Mouse (Mus musculus): Measurements from ENCODE around the gene Speg. TPM values are rescaled to one million over a fixed set of nuclear protein-coding genes. Genes with fewer than 3 reads are reported as not detected.

Gene Speg
- total RNA-seq, 2 experiments from 2014 or later: not detected

GRCm38 (mm10) chr1:75361750-75362149 lies 13.3 kb upstream of the Speg start:
- ATAC-seq (replicated peaks; ENCODE audit: low FRiP score, poor library complexity, severe bottlenecking): no peak

GRCm38 (mm10) chr1:75363868-75364267 lies 11.2 kb upstream of the Speg start:
- no peak for ATAC-seq (replicated peaks; ENCODE audit: low FRiP score, poor library complexity, severe bottlenecking)

DNA sequence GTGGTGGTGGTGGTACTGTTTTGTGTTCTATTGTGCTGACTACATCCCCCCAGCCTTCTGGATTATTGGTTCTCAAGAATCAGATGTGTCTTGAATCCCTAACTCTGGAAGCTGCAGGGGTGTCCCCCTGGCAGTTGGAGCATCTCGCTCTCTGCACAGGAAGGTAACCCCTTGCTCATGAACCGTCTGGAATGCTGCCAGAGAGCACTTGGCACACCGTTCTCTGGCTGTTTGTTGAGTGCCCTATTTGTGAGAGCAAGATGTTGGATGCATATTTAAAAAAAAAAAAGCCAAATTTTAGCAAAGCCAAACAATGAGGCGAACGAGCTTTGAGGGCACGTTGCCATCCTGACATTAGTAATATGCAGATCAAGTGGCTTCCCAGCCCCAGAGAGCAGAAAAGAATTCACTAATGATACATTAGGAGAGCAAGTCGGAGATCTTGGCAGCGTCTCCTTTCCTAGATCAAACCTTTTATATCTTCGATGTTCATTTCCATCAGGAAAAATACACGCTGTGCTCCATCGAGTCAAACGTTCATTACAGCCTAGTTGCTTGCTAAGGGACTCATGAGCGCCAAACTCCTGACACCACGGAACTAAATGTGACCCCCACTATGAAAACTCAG lies 9.5 kb upstream of the Speg start:
- no peak for ATAC-seq (replicated peaks; ENCODE audit: low FRiP score, poor library complexity, severe bottlenecking)

DNA sequence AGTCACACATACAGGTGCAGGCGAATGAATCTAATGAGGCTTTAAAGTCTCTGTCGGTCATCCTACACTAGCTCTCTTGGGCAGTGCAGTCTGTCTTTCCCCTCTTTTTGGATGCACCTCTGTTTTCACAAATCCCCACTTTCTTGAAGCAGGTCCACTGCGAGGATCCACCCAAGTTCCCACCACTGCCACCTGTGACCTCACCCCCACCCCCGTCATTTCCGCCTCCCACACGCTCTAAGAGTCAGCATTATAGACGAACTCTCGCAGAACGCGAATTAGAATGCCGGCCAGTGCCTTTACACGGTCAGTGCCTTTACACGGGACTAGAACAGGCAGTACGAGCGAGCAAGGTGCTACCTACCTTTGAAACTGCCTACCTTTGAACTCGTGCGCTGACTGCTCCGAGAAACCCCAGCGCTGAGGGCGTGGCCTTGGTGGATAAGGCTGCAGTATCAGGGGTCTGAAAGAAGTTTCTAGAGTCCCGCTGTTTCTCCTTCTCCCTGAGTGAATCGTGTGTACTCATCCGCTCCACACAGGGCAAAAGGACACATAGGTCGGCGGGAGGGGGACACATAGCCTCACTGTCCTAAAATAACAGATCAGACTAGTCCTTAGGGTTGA lies 5.6 kb upstream of the Speg start:
- ATAC-seq (replicated peaks; ENCODE audit: low FRiP score, poor library complexity, severe bottlenecking): no peak

- ATAC-seq (replicated peaks; ENCODE audit: low FRiP score, poor library complexity, severe bottlenecking): no peak
These were observed 5.0 kb upstream of the Speg start for GRCm38 (mm10) chr1:75369984-75370660.

DNA sequence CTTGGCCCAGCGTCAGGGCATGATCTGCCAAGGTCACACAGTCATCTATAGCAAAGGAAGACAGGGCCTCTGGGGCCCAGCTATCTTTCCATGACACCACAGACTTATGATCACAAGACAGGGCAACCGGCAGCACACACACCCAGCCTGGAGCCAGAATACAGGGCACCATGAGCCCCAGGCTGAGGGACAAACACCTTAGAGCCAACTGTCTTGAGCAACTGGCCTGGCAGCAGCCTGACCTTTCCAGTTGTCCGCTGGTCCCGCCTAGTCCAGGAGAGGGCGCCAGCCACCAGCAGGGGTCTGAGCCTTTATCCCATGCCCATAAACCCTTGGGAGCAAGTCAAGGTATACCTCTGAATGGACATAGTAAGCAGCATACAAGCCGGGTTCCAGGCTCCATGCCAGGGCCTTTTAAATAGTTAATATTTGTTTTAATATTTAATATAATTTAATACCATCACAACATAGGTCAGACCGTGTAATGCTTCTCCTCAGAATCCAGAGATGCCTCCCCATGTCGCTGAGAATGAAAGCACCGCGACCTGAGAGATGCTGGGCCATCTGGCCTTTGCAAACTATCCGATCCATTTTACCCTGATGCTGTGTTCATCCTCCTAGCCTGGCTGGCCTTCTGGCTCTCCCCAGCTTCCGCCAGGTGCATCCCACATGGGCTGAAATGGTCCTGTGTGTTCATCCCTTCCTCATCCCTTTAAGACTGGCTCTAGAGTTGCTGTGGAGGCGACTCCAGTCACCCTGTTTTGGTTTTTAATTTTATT lies 3.6 kb upstream of the Speg start:
- no peak for ATAC-seq (replicated peaks; ENCODE audit: low FRiP score, poor library complexity, severe bottlenecking)

DNA sequence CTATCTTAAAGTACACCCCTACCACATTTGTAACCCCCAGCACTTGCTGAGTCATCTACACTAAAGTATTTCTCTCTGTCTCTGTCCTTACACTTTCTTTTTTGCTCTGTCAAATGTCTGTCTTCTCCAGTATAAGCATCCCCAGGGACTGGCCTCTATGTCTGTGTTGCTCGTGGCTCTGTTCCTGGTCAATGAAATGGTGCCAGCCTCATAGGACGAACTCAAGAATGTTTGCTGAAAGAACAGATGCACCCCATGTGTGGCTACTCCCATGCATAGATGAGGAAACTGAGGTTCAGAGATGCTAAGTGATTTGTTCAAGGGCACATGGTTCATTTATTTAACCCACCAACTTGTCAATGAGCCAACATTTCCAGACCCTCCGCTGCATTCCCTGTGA lies 2.6 kb upstream of the Speg start:
- ATAC-seq (replicated peaks; ENCODE audit: low FRiP score, poor library complexity, severe bottlenecking): no peak

- ATAC-seq (replicated peaks; ENCODE audit: low FRiP score, poor library complexity, severe bottlenecking): no peak
These were observed 1.8 kb upstream of the Speg start for GRCm38 (mm10) chr1:75373276-75373675.

- ATAC-seq (replicated peaks; ENCODE audit: low FRiP score, poor library complexity, severe bottlenecking): no peak
These were observed 4.1 kb downstream of the Speg start for GRCm38 (mm10) chr1:75379196-75379595.

DNA sequence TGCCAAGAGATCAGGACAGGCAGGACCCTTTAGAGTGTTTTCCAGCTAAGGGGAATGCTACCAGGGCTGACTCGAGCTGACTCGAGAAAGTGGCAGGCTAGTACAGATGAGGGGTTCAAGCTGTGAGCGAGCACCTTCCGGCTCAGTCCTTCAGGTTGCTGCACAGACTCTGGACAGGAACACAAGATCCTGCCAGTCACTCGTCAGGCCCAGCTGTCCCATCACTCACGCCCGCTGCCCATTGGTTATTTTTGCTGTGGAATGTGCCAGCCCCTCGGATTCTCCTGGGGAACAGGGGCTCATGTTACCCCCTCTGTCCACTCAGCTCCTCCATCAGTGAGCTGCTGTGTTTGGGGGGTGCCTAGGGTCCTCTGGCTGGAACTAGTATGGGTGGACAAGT lies 4.8 kb downstream of the Speg start:
- ATAC-seq (replicated peaks; ENCODE audit: low FRiP score, poor library complexity, severe bottlenecking): no peak

GRCm38 (mm10) chr1:75380951-75381350 lies 5.9 kb downstream of the Speg start:
- ATAC-seq (replicated peaks; ENCODE audit: low FRiP score, poor library complexity, severe bottlenecking): no peak

DNA sequence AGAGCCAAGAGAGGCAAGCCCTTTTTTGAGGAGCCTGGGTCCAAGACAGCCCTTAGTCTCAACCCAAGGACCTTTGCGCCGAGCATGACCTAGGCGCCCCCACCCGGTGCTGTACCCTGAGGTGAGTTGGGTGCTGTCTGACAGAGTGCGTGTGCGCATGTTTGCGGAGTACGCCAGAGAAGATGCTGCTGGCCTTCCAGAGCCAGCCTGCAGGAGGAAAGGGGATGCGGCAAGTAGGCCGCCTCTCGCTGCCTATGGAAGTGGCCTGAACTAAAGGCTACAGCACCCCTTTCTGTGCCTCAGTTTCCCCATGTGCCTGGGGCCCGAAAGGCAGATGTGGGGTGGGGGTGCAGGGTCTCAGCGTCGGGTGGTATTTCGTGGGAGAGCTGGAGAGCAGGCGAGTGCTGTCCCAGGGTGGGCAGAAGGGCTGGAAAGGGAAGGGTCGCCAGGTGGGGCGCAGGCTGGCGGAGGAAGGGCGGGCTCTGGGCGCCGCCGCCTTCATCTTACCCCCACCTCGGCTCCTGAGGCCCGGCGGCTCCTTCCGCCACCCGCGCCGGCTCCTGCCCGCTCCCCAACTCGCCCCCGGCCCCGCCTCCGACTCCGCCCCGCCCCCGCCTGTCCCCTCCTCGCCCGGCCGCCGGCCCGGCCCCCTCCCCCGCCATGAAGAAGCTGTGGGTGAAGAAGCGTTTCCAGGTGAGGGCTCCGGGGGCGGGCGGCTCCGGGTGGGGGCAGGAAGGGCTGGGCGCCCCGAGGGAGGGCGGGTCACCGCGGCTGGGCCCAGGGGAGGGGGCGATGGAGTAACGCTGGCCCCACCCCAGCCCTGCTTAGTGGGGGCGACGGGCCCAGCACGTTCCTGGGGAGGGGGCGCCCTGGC lies 6.6 kb downstream of the Speg start:
- no peak for ATAC-seq (replicated peaks; ENCODE audit: low FRiP score, poor library complexity, severe bottlenecking)

- ATAC-seq (replicated peaks; ENCODE audit: low FRiP score, poor library complexity, severe bottlenecking): no peak
These were observed 7.4 kb downstream of the Speg start for GRCm38 (mm10) chr1:75382356-75383071.

- no peak for ATAC-seq (replicated peaks; ENCODE audit: low FRiP score, poor library complexity, severe bottlenecking)
These were observed 9.5 kb downstream of the Speg start for GRCm38 (mm10) chr1:75384470-75385141.

- ATAC-seq (replicated peaks; ENCODE audit: low FRiP score, poor library complexity, severe bottlenecking): no peak
These were observed 10.1 kb downstream of the Speg start for GRCm38 (mm10) chr1:75385142-75385730.

DNA sequence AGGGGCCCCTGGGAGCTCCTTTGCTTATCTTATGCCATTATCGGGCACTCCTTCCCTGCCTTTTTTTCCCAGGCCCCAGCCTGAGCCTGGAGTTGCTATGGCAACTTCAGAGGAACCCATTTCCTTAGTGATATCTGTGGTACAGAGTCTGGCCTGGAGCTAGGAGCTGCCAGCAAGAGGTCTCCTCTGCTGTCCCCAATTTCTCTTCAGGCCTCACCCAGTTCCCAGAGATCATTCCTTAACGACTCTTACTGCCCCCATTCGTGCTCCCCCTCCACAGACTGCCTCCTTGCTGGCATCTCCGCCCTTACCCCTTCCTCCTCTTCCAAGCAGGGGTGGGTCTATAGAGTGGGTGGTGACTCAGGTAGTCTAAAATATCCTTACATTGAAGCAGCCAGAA lies 11.1 kb downstream of the Speg start:
- no peak for ATAC-seq (replicated peaks; ENCODE audit: low FRiP score, poor library complexity, severe bottlenecking)

- ATAC-seq (replicated peaks; ENCODE audit: low FRiP score, poor library complexity, severe bottlenecking): no peak
These were observed 12.4 kb downstream of the Speg start for GRCm38 (mm10) chr1:75387469-75387928.

Measured in erythroblast, adult 5-6 weeks (primary cell).